Mouse (Mus musculus) adrenal gland, postnatal 36 days (tissue): ENCODE measurements around the gene Hddc3. TPM values are rescaled to one million over a fixed set of nuclear protein-coding genes. Genes with fewer than 3 reads are reported as not detected.
"Not testable (repeated sequence)": the region's sequence is repeated elsewhere in the genome, so short reads cannot be mapped to it uniquely, and the experiment has no call there.

Experiments used
- DNase-seq, 2 experiments: peaks; one replicate each; pipeline ENCODE4 v3.0.0; 2021; ENCODE audit warnings: mixed read lengths in 1 of 2
- total RNA-seq, 2 experiments: library from RNA; stranded (reverse); gene quantifications; 2 replicates each; pipeline ENCODE4 v1.2.3; 2021

The Hddc3 gene
- total RNA-seq, 2 experiments from 2014 or later, result 30.0 to 40.7 TPM

DNA sequence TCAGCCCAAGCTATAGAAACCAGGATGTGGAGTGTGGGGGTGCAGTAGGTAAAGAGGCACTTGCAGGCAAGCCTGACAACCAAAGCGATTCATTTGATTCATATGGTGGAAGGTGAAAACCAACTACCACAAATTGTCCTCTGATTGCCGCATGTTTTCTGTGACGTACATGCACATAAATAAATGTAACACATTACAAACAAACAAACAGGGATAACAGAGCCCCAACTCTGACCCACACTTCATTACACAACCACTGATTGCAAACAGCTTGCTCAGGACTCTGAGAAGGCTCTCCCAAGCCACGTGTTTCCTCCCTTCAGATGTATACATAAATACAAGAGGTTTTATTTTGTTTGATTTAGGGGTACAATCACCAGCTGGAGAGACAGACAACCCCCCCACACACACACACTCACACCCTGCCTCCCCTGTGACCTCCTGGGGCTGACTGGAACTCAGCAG lies 27.1 kb downstream of the Hddc3 start:
- no peak for DNase-seq

DNA sequence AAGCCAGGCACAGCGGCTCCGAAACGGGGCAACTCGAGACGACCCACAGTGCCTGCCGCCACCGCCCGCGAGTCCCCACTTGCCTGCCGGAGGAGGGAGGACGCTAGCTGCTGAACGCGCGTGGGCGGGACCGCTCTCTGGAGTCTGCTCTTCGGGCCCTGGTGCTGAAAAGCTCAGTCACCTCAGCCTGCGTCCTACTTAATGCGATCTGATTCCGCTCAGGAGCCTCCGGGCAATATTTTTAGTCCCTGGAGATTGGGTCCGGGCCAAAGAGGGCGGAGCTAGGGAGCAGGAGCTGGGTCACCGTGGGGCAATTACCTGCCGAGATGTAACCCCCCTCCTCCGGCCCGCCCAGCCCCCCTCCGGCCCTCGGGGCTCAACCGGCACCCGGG lies 27.7 kb downstream of the Hddc3 start:
- DNase-seq, result peak; percentile 85 to 86

DNA sequence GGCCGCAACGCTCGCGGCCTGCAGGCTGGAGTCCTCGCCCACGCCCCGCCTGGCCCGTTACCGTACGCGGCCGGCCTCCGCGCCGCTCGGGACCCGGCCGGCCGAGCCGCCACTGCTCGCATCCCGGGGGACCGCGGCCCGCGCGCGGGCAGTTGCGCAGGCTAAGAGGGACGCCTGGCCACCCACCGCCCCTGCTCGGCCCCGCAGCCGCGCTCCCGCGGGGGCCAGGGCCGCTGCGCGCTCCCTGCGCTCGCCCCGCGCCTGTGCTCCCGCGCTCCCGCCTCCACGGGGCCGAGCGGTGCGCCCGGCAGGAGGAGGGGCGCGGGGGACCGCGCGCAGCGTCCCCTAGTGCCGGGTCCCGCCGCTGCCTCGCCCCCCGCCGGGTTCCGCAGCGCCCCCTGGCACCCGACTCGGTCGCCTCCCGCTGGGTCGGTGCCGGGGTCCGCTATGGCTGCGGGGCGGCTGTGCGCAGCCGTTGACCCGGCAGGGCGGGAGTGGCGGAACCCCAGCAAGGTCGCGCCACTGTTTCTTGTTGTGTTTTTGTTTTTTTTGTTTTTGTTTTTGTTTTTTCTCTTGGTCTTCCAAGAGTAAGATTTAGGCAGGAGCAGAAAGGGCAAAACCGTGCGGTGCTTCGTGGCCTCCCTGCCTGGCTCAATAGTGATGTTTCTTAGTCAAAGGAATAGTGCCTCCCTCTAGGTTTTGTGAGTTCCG lies 28.3 kb downstream of the Hddc3 start, which contains the start of gene Man2a2:
Gene Man2a2, minus strand, starts transcription at position 335 of the 711 bp plus-strand sequence.
- peak; percentile 85 to 94 for DNase-seq

DNA sequence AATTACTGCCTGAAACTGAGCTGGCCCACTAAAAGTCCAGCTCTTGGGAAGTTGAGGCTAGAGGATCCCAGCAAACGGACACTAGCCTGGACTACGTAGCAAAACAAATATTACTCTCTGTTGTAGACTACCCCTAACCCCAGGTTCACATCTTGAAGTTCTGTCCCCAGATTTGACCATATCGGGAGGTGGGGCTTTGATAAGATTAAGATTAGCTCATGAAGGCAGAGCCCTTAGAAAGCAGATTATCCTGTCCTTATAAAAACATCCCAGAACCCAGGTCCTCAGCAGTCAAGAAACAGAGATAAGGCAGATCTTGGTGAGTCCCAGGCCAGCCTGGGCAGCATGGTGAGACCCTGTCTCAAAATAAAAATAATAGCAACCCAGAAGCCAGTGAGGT lies 29.3 kb downstream of the Hddc3 start:
- no peak for DNase-seq

DNA sequence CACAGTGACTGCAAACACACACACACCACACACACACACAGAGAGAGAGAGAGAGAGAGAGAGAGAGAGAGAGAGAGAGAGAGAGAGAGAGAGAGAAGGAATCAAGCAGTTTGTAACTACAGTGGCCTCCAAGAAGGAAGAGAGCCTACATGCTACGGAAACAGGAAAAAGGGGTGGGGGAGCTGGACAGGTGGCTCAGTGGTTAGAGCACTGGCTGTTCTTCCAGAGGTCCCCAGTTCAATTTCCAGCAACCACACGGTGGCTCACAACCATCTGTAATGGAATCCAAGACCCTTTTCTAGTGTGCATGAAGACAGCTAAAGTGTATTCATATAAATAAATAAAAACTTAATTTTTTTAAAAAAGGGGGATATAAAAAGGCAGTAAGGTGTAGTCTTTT lies 29.8 kb downstream of the Hddc3 start:
- no peak for DNase-seq

DNA sequence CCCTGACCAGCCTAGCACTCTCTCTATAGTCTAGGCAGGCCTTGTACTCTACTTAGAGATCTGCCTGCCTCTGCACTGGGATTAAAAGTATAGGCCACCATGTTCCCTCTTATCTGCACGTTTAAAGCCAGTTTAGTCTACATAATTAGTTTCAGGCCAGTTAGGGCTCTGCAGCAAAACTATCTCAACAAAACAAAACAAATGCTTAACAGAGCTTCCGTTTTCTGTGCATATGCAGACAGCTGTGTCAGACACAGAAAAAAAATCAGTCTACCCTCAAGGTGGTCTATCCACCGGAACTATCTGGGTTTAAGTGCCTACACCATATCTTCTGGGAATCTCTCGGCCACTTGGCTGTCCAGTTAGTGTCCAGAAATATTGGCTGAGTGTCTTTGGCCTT lies 30.4 kb downstream of the Hddc3 start:
- DNase-seq, result no peak

DNA sequence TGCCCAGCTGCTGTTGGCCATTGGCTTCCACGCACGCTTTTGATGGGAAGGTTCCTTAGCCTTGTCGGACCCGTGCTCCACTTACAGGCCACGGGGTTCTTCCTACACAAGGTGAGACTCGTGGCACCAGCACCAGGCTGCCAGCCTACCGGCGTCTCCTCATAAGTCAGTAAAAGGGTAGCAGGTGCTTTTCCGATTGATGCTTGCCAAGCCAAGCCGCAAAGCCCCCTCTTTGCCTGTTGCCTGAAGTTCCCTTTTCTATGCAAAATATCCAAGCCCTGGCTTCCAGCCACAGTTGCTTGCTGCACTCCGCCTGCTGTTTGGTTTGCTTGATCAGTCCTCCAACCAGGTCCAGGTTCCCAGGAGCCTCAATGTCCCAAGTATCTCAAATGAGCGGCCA lies 30.9 kb downstream of the Hddc3 start:
- no peak for DNase-seq

DNA sequence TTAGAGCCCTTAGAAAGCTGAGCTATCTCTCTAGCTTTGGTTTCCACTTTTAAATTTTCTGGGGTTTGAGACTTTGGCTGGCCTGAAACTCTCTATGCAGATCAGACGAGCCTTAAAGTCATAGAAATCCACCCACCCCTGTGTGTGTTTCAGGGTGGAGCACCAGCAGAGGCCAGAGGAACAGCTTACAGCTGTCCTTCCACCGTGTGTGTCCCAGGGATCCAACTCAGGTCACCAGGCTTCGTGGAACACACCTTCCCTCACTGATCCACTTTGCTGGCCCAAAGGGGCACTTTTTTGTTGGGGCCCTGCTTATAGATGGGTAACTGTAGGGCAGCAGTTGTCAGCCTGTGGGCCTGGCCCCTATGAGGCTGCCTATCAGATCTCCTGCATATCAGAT lies 31.4 kb downstream of the Hddc3 start:
- no peak for DNase-seq

DNA sequence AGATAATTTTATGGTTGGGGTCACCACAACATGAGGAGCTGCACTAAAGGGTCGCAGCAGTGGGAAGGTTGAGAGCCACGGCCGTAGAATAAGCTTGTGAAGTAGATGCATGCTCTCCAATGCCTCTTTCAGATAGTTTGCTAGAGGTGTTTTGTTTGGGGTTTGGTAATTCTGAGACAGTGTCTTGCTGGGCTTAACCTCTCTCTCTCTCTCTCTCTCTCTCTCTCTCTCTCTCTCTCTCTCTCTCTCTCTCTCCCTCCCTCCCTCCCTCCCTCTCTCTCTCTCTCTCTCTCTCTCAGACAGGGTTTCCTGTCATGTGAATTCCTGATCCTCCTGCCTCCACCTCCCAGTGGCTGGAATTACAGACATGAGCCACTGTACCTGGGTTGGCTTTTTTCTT lies 31.8 kb downstream of the Hddc3 start:
- no peak for DNase-seq

DNA sequence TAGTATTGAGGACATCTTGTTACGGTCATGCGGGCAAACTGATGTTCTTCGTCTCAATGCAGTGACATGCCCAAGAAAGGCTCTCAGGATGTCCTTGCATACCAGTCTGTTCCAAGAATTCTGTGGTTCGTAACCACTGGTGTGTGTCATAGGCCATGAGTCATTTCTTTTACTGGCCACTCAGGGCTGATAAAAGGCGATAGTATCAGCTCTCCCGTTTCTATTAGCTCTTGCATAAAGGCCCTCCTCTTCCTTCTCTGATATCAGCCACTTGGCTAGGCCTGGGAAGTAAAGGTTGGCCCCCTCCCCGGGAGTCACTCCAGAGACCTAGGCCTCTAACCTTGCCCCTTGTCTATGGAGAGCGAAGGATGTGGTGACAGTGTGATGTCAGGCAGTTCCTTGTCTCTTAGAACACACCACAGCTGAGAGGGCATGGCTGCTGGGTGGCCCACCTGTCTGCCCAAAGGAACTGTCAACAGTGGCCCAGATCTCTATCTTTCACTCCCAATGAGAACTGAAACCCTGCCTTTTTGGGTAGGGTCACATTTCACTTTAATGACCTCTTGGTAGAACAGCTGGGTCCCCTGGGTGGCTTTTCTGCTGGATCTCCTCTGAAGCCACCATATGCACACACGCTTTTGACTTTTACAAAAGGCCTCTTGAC lies 32.6 kb downstream of the Hddc3 start:
- DNase-seq, result peak; percentile 59 to 62

DNA sequence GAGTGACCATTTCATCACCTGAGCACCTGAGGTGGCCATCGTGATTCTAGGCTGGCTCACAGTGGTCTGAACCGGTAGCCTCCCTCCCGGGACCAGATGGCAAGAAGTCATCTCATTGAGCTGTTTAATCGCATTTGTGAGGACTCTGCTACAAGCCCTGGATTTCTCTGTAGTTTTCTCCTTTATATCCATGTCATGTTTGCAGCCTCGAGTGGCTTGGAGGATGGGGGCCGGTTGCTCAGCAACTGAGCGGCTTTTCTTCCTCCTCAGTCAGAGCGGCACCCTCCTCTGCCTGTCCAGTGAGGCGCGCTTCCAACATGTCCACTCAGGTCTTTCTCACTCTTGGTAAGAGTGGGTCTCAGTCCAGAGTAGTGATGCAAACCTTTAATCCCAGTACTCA lies 33.3 kb downstream of the Hddc3 start:
- DNase-seq, result no peak

DNA sequence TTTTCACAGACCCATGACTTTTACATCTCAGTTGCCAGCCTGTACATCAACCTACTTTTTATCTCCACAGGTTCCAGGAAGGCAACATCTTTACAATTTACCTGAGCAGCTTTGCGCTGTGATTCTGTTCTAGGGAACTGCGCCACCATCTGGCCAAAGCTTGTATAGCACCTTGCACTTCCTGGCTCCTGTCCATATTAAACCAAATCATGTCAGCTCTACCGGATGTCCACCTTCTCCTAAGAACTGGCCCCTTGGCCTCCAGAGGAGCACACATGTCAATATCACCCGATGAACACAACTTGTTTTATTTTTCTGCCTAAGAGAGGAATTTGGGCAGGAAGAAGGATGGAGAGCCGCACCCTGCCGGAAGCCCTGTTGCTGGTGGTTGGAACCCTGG lies 34.6 kb downstream of the Hddc3 start:
- DNase-seq, result peak; percentile 64 to 67

DNA sequence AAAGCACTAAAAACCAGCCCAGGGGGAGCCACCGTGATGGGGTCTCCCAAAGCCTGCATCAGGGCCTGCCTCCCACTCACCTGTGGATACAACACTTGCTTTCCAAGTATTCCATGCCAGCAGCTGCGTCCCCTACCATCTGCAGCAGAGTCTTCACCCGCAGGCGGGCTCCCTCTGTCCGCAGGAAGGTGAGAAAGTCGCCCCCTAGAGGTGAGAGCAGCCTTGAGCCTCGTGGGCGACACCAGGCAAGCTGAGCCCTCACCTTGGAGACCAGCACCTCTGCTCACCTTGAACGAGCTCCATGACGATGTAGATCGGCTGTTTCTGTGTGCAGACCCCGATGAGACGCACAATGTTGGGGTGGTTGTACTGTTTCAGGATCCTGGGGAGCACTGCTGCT lies 36.6 kb downstream of the Hddc3 start:
- peak; percentile 49 to 66 for DNase-seq

DNA sequence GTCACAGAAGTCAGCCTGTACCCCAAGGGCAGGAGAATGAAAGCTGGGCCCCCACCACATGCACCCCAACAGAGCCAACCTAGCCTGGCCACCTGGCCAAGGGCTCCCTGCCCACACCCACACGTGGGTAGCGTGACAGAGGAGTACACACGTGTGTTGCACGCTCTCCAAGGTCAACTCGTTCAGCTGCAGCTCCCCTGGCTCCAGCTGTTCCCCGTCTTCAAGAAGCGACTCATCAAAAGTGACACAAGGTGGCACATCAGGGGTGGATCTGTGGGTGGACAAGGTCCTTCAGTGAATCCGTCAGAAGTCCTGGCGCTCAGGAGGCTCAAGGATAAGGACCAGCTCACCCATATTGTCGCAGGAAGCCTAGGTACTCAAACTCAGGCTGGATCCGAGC lies 40.0 kb downstream of the Hddc3 start:
- no peak for DNase-seq

DNA sequence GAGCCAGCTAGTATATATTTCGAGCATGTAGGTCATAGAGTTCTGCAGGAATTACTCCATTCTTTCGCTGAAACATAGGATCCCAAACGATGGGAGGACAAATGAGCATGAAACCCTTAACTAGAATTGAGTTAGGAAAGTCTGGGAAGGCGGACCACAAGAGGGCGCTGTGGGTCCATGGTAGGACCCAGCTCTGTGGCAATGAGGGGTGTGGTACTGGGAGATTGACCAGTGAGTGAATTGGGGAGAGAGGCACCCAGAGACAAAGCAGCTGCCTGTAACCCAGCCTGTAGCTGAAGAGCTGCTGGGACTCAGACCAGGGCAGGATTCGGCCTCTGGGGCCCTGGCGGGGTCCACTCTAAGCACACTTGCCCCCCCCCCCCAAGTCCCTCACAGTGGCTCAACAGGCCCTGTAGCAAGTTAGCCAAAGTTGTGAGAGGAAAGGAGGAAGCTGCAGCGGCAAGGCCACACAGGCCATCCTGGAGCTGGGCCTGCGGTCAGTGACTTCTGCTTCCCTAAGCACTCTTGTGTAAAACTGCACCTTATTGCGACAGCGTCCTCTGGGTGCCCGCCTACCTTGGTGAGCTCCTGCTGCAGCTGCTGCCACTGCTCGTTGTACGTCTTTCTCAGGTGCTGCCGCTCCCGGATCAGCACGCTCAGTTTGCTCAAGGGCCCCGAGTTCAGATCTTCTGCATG lies 43.5 kb downstream of the Hddc3 start:
- DNase-seq, result peak; percentile 93

DNA sequence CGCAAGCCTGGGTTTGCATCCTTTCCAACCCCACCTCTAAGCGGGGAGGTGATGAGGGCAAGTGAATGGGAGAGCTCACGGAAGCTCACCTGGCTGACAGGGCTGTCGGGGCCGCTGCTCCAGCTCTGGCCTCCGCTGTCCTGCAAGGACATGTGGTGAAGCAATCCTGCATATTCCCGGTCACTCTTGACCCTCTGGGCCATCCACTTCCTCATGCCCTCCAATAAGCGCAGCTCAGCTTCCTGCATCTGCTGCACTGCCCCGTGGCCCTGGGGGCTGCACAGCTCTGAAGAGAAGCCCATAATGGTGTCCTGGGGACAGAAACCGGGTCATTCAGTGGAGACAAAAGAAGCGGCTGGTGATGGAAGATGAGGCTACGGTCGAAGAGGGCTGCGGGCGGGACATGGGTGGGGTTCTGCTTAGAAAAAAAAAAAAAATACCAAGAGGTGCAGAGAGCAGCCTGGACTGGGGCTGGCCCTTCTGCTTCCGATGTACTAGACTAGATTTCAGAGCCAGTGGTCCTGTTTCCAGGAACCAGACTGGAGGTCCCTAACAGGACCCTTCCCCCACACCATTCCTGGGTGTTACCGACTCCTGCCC lies 44.2 kb downstream of the Hddc3 start:
- DNase-seq, result peak in 1 of 2 experiments; percentile 44

DNA sequence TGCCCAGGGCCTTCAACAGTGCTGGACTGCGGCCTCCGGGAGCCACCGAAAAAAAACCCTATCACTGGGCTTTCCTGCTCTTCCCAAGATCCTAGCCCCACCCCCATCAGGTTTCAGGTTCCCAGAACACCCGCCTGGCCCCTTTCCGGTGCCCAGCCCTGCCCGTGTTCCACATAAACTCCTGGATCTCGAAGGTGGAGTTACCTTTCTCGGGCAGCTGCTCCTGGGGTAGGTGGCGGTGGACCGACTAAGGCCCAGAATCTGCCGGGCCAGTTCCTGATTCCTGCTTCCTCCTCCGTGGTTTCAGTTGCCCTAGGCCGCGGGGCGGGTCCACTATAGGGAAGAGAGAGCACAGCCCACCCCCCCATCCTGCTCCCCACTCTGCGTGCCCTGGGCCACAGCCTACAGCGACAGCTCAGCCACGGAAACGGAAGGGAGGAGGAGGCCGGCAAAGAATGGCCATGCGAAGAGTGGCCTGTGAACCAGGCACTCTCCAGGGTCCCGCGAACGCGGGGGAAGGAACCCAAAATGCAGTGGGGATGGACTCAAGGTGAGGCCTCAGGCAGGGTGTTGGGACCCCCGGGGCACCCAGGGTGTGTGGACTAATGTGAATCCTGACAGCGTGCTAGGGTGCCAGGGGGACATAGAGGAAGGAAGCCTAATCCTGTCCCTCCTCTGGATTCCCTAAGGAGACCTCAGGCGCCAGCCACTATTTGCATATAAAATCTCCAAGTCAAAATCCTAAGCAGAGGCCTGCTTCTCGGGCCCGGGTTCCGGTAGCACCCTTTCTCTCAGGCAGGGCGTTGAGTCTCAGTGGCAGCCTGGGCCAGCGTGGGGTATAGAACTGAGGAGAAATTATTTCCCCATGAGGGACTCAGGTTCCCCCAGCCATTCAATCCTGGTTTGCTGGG lies 45.0 kb downstream of the Hddc3 start, which contains the start of gene Fes:
Gene Fes, minus strand, starts transcription at position 314 of the 911 bp plus-strand sequence.
- DNase-seq, result peak; percentile 68 to 79

DNA sequence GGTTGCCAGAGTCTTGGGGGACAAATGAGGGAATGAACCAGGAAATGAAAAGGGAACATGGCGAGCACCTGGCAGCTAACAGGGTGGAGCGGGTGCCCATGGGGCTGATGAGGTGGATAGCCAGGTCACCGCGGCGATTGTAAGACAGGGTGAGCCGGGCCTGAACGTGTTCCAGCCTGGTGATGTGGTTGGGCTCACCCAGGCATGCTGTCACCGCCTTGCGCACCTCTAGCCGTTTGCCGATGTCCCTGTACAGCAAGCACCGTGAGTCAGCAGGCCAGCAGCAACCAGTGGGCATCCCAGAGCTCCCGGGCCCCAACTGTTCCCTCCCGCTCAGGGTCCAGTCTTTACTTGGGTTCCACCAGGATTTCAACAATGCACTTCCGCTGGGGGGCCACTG lies 49.2 kb downstream of the Hddc3 start:
- no peak for DNase-seq

DNA sequence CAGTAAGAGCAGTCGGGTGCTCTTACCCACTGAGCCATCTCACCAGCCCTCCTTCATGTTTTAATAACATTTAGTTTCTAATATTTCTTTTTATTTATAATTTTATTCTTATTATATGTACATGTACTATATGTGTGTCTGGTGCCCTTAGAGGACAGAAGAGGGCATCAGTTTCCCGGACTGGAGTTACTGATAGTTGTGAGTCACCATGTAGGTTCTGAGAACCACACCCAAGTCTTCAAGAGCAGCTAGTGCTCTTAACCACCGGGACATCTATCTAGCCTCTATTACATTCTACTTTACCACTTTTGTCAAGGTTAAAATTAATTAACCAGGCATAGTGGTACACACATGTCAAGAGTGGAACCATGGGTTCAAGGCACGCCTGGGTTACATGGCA lies 51.7 kb downstream of the Hddc3 start:
- no peak for DNase-seq

DNA sequence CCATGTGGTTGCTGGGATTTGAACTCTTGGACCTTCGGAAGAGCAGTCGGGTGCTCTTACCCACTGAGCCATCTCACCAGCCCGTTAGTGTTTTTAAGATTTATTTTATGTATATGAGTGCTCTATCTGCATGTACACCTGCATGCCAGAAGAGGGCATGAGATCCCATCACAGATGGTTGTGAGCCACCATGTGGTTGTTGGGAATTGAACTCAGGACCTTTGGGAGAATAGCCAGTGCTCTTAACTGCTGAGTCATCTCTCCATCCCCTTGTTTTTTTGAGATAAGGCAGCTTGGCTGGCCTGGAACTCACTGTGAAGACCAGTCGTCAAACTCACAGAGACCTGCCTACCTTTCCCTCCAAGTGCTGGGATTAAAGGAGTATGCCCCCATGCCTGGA lies 53.5 kb downstream of the Hddc3 start:
- DNase-seq, result not testable (repeated sequence)

DNA sequence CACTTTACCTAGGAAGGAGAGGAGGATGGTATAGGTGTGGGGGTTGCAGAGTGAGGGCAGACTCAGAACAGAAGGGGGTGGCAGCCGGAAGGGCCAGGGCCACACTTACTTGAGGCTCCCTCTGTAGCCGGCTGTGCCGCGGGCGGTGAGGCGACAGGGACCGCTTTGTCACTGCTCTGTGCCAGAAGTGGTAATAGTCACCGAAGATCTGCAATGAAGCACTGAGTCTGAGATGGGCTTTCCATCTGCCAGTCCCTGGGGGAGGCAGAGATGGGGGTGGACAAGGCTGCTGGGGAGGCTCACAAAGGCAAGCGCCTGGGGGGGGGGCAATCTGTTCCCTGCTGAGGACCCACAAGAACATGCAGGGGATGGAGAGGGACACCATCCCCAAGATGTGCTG lies 55.1 kb downstream of the Hddc3 start:
- no peak for DNase-seq
